Mouse (Mus musculus): ENCODE results near the gene Fgf5. TPM values are rescaled to one million over a fixed set of nuclear protein-coding genes. Genes with fewer than 3 reads are reported as not detected.

Gene Fgf5
- polyA plus RNA-seq, 1 experiment = not detected

- no peak for TF ChIP-seq POLR2A (IDR thresholded peaks at IDR 0.05; ENCODE audit: control insufficient read depth, low read depth, low read length)
- no peak for TF ChIP-seq CTCF (IDR thresholded peaks at IDR 0.05; ENCODE audit: control insufficient read depth, insufficient read depth, insufficient replicate concordance, low read depth, low read length)
- Histone ChIP-seq H3K4me3 (ENCODE audit: control insufficient read depth, low read depth, low read length) (no peak overlapping the region), H3K27me3 (ENCODE audit: control insufficient read depth, insufficient read depth, low read length) (no peaks in the 10 kb centered on the region), H3K36me3 (ENCODE audit: control insufficient read depth, insufficient read depth, low read length) (no peaks in the 10 kb centered on the region), H3K4me1 (ENCODE audit: control insufficient read depth, insufficient read depth, low read length) (no peaks in the 10 kb centered on the region), H3K27ac (ENCODE audit: control insufficient read depth, insufficient read depth, low read depth, low read length) (no peak overlapping the region)
Observed at GRCm38 (mm10) chr5:98245303-98245702, 8.7 kb upstream of the Fgf5 start.

DNA sequence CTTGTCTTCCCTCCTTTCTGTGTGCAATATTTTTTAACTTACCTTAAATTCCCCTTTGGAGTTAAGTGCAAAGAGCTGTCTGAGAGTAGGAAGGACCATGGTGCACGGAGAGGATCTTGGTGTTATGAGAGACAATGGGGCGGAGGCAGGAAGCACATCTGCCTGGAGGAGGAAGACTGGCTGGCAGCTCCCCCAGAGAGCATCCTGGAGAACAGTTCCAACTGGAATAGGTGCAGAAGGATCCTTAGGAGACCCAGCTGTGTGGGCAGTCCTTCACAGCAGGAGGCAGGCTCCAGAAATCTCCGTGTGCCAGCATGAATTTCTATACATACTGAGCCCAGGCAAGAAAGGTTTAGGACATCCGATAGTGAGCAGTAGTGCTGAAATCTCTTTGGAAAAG is 8.0 kb upstream of the Fgf5 start:
- Histone ChIP-seq H3K27ac (ENCODE audit: control insufficient read depth, insufficient read depth, low read depth, low read length) (no peak overlapping the region), H3K4me3 (ENCODE audit: control insufficient read depth, low read depth, low read length) (no peak overlapping the region), H3K27me3 (ENCODE audit: control insufficient read depth, insufficient read depth, low read length) (no peaks in the 10 kb centered on the region), H3K4me1 (ENCODE audit: control insufficient read depth, insufficient read depth, low read length) (no peaks in the 10 kb centered on the region), H3K36me3 (ENCODE audit: control insufficient read depth, insufficient read depth, low read length) (no peaks in the 10 kb centered on the region)
- TF ChIP-seq POLR2A (IDR thresholded peaks at IDR 0.05; ENCODE audit: control insufficient read depth, low read depth, low read length) = no peak
- no peak for TF ChIP-seq CTCF (IDR thresholded peaks at IDR 0.05; ENCODE audit: control insufficient read depth, insufficient read depth, insufficient replicate concordance, low read depth, low read length)

DNA sequence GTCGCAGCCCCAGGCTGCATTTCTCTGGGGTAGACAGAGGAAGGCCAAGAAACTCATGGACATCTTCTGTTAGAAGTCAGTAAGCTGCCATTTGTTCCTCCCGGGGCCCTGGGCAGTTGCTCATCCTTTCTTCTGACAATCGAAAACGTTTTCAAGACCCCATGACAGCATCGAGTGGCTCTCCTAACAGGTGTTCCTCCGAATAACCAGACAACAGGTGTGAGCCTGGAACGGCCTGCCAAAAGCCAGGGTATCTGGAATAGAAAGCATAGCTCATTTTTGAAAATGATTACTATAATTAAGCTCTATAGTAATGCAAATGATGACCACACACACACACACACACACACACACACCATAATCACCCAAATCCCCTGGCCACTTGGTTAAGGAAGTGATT is 7.2 kb upstream of the Fgf5 start:
- Histone ChIP-seq H3K27ac (ENCODE audit: control insufficient read depth, insufficient read depth, low read depth, low read length) (no peak overlapping the region), H3K36me3 (ENCODE audit: control insufficient read depth, insufficient read depth, low read length) (no peaks in the 10 kb centered on the region), H3K4me3 (ENCODE audit: control insufficient read depth, low read depth, low read length) (no peak overlapping the region), H3K27me3 (ENCODE audit: control insufficient read depth, insufficient read depth, low read length) (no peaks in the 10 kb centered on the region), H3K4me1 (ENCODE audit: control insufficient read depth, insufficient read depth, low read length) (no peaks in the 10 kb centered on the region)
- TF ChIP-seq POLR2A (IDR thresholded peaks at IDR 0.05; ENCODE audit: control insufficient read depth, low read depth, low read length) (no peak), CTCF (IDR thresholded peaks at IDR 0.05; ENCODE audit: control insufficient read depth, insufficient read depth, insufficient replicate concordance, low read depth, low read length) (no peak)

DNA sequence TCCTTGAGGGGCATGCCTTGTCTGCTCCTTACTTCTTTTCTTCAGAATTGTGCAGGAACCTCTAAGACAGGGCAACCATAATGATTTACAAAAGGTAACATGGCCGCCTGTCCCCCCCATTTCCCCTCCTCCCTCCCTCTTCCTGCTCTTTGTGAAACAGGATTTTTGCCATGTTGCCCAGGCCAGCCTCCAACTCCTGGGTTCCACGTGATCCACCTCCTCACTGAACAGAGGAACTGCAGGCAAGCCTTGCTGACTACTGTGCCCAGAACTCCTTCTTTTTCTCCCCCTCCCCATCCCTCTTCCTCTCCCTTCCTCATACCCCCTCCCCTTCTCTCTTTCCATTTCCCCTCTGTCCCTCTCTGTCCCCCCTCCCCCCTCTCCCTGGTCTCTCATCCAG is 6.5 kb upstream of the Fgf5 start:
- Histone ChIP-seq H3K36me3 (ENCODE audit: control insufficient read depth, insufficient read depth, low read length) (no peaks in the 10 kb centered on the region), H3K27me3 (ENCODE audit: control insufficient read depth, insufficient read depth, low read length) (no peaks in the 10 kb centered on the region), H3K27ac (ENCODE audit: control insufficient read depth, insufficient read depth, low read depth, low read length) (no peak overlapping the region), H3K4me1 (ENCODE audit: control insufficient read depth, insufficient read depth, low read length) (no peaks in the 10 kb centered on the region), H3K4me3 (ENCODE audit: control insufficient read depth, low read depth, low read length) (no peak overlapping the region)
- TF ChIP-seq CTCF (IDR thresholded peaks at IDR 0.05; ENCODE audit: control insufficient read depth, insufficient read depth, insufficient replicate concordance, low read depth, low read length) = no peak
- no peak for TF ChIP-seq POLR2A (IDR thresholded peaks at IDR 0.05; ENCODE audit: control insufficient read depth, low read depth, low read length)

- Histone ChIP-seq H3K4me1 (ENCODE audit: control insufficient read depth, insufficient read depth, low read length) (peaks cover 8% of the 10 kb centered on the region), H3K27me3 (ENCODE audit: control insufficient read depth, insufficient read depth, low read length) (peaks cover 3% of the 10 kb centered on the region; the same call in 1 of the 2 replicates), H3K4me3 (ENCODE audit: control insufficient read depth, low read depth, low read length) (no peak overlapping the region), H3K36me3 (ENCODE audit: control insufficient read depth, insufficient read depth, low read length) (no peaks in the 10 kb centered on the region), H3K27ac (ENCODE audit: control insufficient read depth, insufficient read depth, low read depth, low read length) (no peak overlapping the region)
- no peak for TF ChIP-seq POLR2A (IDR thresholded peaks at IDR 0.05; ENCODE audit: control insufficient read depth, low read depth, low read length)
- TF ChIP-seq CTCF (IDR thresholded peaks at IDR 0.05; ENCODE audit: control insufficient read depth, insufficient read depth, insufficient replicate concordance, low read depth, low read length) = no peak
Observed at GRCm38 (mm10) chr5:98253147-98253546, 837 bp upstream of the Fgf5 start.

GRCm38 (mm10) chr5:98255176-98255575 is 1.2 kb downstream of the Fgf5 start:
- TF ChIP-seq CTCF (IDR thresholded peaks at IDR 0.05; ENCODE audit: control insufficient read depth, insufficient read depth, insufficient replicate concordance, low read depth, low read length) = no peak
- Histone ChIP-seq H3K27ac (ENCODE audit: control insufficient read depth, insufficient read depth, low read depth, low read length) (no peak overlapping the region), H3K27me3 (ENCODE audit: control insufficient read depth, insufficient read depth, low read length) (peaks cover 3% of the 10 kb centered on the region; the same call in 1 of the 2 replicates), H3K4me3 (ENCODE audit: control insufficient read depth, low read depth, low read length) (no peak overlapping the region), H3K4me1 (ENCODE audit: control insufficient read depth, insufficient read depth, low read length) (peaks cover 8% of the 10 kb centered on the region), H3K36me3 (ENCODE audit: control insufficient read depth, insufficient read depth, low read length) (no peaks in the 10 kb centered on the region)

- Histone ChIP-seq H3K4me1 (ENCODE audit: control insufficient read depth, insufficient read depth, low read length) (peaks cover 8% of the 10 kb centered on the region), H3K27me3 (ENCODE audit: control insufficient read depth, insufficient read depth, low read length) (peaks cover 3% of the 10 kb centered on the region; the same call in 1 of the 2 replicates), H3K36me3 (ENCODE audit: control insufficient read depth, insufficient read depth, low read length) (no peaks in the 10 kb centered on the region), H3K27ac (ENCODE audit: control insufficient read depth, insufficient read depth, low read depth, low read length) (no peak overlapping the region), H3K4me3 (ENCODE audit: control insufficient read depth, low read depth, low read length) (no peak overlapping the region)
- TF ChIP-seq POLR2A (IDR thresholded peaks at IDR 0.05; ENCODE audit: control insufficient read depth, low read depth, low read length) (no peak), CTCF (IDR thresholded peaks at IDR 0.05; ENCODE audit: control insufficient read depth, insufficient read depth, insufficient replicate concordance, low read depth, low read length) (no peak)
Observed at GRCm38 (mm10) chr5:98255760-98256490, 1.9 kb downstream of the Fgf5 start.
